Mouse (Mus musculus): ENCODE results near the gene Bcl2l2.

Gene Bcl2l2

GRCm38 (mm10) chr14:54883154-54884021 is at the start of gene Bcl2l2, which contains the start of gene Gm20521:
Gene Bcl2l2 (plus strand): TSS chr14:54883377.
Gene Gm20521 (plus strand): TSS chr14:54883441.
- DNase-seq (ENCODE audit: low spot score in 2 of 2): peak; percentile 61 to 67

GRCm38 (mm10) chr14:54843461-54843860 is 39.7 kb upstream of the Bcl2l2 start:
- no peak for DNase-seq (ENCODE audit: low spot score in 2 of 2)

GRCm38 (mm10) chr14:54855726-54856125 is 27.5 kb upstream of the Bcl2l2 start:
- DNase-seq (ENCODE audit: low spot score in 2 of 2): no peak

GRCm38 (mm10) chr14:54856703-54857102 is 26.5 kb upstream of the Bcl2l2 start:
- no peak for DNase-seq (ENCODE audit: low spot score in 2 of 2)

- no peak for DNase-seq (ENCODE audit: low spot score in 2 of 2)
Observed at GRCm38 (mm10) chr14:54857891-54858290, 25.3 kb upstream of the Bcl2l2 start.

GRCm38 (mm10) chr14:54860511-54860910 is 22.7 kb upstream of the Bcl2l2 start:
- DNase-seq (ENCODE audit: low spot score in 2 of 2): peak; percentile 48 to 77

- DNase-seq (ENCODE audit: low spot score in 2 of 2): peak; percentile 91 to 93
Observed at GRCm38 (mm10) chr14:54863501-54864312, 19.5 kb upstream of the Bcl2l2 start.

- DNase-seq (ENCODE audit: low spot score in 2 of 2): no peak
Observed at GRCm38 (mm10) chr14:54864313-54865036, 18.7 kb upstream of the Bcl2l2 start.

- no peak for DNase-seq (ENCODE audit: low spot score in 2 of 2)
Observed at GRCm38 (mm10) chr14:54865626-54866025, 17.6 kb upstream of the Bcl2l2 start.

- no peak for DNase-seq (ENCODE audit: low spot score in 2 of 2)
Observed at GRCm38 (mm10) chr14:54866268-54866667, 16.9 kb upstream of the Bcl2l2 start.

- DNase-seq (ENCODE audit: low spot score in 2 of 2): no peak
Observed at GRCm38 (mm10) chr14:54866936-54867335, 16.2 kb upstream of the Bcl2l2 start.

- DNase-seq (ENCODE audit: low spot score in 2 of 2): no peak
Observed at GRCm38 (mm10) chr14:54868026-54868425, 15.2 kb upstream of the Bcl2l2 start.

- no peak for DNase-seq (ENCODE audit: low spot score in 2 of 2)
Observed at GRCm38 (mm10) chr14:54870861-54871260, 12.3 kb upstream of the Bcl2l2 start, which contains the start of gene Homez. Gene Homez (minus strand): TSS chr14:54870961.

GRCm38 (mm10) chr14:54874165-54874564 is 9.0 kb upstream of the Bcl2l2 start:
- DNase-seq (ENCODE audit: low spot score in 2 of 2): no peak

- DNase-seq (ENCODE audit: low spot score in 2 of 2): no peak
Observed at GRCm38 (mm10) chr14:54875844-54876538, 7.2 kb upstream of the Bcl2l2 start.

- peak; percentile 87 to 93 for DNase-seq (ENCODE audit: low spot score in 2 of 2)
Observed at GRCm38 (mm10) chr14:54876539-54877047, 6.6 kb upstream of the Bcl2l2 start.

GRCm38 (mm10) chr14:54877048-54877715 is 6.0 kb upstream of the Bcl2l2 start, which contains the start of gene Ppp1r3e:
Gene Ppp1r3e (minus strand): TSS chr14:54877550.
- DNase-seq (ENCODE audit: low spot score in 2 of 2): peak; percentile 64 to 66

- no peak for DNase-seq (ENCODE audit: low spot score in 2 of 2)
Observed at GRCm38 (mm10) chr14:54884022-54884712, 990 bp downstream of the Bcl2l2 start.

GRCm38 (mm10) chr14:54885309-54885708 is 2.1 kb downstream of the Bcl2l2 start:
- no peak for DNase-seq (ENCODE audit: low spot score in 2 of 2)

GRCm38 (mm10) chr14:54892200-54892599 is 9.0 kb downstream of the Bcl2l2 start, which contains the start of gene Pabpn1:
Gene Pabpn1 (plus strand): TSS chr14:54892500.
- no peak for DNase-seq (ENCODE audit: low spot score in 2 of 2)

Data from frontal cortex, postnatal 36 days (tissue).